Mouse (Mus musculus): ENCODE measurements around the gene Lrrc26. TPM values are rescaled to one million over a fixed set of nuclear protein-coding genes. Genes with fewer than 3 reads are reported as not detected.

Gene Lrrc26
- total RNA-seq, 2 experiments from 2014 or later: not detected

- DNase-seq (ENCODE audit: low spot score in 2 of 2): no peak
Measured at GRCm38 (mm10) chr2:25293706-25294105, 4.0 kb downstream of the Lrrc26 start.

DNA sequence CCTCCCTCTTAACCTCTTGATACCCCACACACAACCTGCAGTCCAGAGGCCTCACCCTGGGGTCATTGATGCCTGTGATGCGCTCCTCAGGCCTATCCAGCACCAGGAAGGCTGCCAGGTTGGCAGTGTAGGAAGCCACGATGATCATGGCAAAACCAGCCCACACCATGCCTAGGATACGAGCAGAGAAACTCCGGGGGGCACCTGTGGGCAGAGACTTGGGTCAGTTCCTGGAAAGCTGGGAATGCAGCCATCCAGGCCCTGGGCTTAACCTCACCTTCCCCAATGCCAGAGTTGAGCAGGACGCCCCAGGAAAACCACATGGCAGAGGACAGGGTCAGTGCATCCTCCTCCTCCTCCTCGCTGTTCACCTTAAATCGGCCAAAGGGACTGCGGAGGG is 7.4 kb downstream of the Lrrc26 start:
- DNase-seq (ENCODE audit: low spot score in 2 of 2): no peak

DNA sequence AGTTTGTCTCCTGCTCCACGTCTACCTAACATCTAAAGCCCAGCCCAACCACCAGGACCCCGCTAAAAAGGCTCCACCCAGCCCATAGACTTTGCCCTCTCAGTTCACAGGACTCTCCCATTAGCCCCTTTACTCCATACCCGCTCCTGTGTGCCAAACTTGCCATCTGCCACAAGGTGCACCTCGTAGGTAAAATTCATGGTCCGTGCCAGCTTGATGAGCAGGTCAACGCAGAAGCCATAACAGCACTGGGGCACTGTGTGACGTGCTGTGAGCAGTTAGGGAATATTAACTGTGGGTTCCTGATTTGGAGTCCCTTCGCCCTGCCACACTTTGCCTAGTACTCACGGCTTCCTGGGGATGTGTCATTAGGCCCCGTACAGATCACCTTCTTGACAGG is 8.3 kb downstream of the Lrrc26 start:
- DNase-seq (ENCODE audit: low spot score in 2 of 2): no peak

GRCm38 (mm10) chr2:25303452-25303851 is 13.7 kb downstream of the Lrrc26 start:
- DNase-seq (ENCODE audit: low spot score in 2 of 2): no peak

DNA sequence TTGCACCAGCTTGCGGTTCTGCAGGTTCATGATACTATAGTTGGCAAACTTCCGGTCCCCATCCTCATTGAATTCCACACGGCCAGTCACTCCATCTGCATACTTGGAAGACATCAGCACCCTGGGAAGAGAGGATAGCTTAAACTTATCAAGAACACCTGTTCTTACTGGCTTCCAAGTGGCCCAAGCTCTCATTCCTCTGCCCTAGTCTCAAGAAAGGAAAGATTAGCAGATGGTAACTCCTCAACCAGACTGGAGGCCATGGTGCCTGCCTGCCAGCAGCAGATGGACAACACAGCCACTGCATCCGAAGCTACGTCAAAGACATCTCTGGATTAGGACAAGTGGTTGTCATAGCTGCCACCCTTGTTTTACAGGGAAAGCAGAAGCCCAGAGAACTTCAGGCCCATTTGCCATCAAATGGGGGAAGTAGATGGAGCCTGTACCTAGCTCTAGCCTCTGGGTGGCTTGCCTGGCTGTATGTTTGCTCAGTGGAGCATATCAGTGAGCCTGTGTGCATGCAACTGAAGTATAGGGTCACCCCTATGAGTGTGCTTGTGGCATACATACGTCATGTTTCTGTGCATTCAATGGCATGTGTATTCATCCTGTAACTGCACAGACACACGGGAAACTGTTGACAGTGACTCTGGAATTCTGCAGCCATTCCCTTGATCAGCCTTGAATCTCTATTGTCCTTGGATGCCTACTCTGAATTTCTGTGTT is 14.4 kb downstream of the Lrrc26 start:
- DNase-seq (ENCODE audit: low spot score in 2 of 2): no peak

DNA sequence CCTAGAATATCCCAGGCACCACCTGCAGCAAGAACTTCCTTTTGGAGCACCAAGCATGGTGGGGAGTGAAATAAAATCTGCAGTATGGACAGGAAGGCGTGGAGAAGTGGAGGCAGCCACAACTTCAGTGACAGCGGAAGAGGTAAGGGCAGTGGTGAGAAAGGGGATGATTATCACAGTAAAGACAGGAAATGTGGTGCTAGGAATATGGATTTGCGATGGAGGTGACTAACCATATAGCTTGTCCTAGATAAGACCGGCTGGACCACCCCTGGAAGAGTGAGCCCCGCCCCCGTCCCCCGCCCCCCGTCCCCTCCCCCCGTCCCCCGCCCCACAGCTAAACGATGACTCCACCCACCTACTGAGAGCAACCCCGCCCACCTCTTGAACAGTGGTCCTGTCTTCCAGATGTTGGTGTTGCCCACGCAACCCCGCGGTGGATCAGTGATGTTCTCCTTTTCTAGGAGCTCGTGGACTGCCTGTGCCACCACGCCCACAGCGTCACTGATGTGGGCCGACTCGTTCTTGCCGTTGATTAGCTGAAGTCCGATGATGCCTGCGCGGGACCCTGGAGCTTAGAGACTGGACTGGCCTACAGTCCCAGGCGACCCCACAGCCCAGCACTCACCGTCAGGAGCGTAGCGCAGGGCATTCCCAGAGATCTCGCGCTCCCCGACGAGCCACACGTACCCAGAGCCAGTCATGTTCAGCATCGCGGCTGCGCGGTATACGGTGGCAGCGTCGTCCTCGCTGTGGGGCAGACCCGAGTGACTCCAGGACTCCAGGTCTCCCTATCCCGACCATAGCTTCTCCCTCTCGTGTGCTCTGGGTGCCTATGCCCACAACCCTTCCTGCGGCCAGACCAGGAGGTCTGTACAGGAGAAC is 15.2 kb downstream of the Lrrc26 start:
- DNase-seq (ENCODE audit: low spot score in 2 of 2): no peak

DNA sequence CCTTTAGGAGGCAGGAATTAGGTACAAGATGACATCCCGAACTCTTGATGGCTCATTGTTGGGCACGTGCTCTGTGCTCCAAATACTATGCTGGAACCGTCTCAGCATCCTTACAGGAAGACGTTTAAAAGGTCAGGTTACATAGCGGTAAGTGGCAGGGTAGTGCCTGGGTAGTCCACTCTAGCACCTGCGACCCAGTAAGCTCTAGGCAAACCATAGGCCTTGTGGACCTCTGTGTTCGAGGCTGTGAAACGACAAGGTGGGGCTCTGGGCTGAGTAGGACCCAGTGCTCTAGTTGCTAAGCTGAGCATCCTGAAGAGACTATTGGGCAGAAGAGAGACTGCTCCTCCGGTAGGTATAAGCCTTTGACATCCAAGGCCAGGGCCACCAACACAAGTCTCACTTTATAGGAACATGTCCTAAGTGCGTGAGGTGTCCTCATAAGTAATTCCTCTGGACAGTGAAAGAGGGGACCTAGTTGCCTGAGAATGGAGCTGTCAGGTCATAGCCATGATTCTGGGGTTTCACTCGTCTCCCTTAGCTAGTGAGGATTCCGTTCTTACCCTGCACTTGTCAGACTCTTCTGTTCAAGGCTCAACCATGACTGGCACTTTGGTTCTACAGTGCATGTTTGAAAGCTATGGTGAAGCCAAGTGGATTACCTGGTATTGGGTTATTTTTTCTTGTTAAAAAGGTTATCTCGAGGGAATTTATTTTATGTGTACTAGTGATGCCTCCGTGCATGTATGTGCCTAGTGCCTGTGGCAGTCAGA is 16.1 kb downstream of the Lrrc26 start:
- DNase-seq (ENCODE audit: low spot score in 2 of 2): no peak

DNA sequence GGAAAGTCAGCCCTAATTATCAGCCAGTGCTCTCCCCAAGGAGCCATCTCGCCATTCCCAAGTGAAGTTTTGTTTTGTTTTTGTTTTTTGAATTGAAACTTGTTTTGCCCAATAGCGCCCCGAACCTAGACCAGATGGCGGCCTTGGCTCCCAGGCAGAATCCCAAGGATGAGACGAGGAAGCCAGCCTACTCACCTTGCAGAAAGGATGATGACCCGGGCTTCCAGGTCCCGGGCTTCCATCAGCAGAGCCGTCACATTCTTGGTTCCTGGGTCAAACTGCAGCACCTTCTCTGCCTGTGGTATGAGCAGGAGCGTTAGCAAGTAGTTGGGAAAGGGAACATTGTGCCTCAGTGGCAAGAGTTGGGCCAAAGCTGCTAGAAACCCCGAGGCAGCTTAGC is 20.5 kb downstream of the Lrrc26 start:
- DNase-seq (ENCODE audit: low spot score in 2 of 2): no peak

DNA sequence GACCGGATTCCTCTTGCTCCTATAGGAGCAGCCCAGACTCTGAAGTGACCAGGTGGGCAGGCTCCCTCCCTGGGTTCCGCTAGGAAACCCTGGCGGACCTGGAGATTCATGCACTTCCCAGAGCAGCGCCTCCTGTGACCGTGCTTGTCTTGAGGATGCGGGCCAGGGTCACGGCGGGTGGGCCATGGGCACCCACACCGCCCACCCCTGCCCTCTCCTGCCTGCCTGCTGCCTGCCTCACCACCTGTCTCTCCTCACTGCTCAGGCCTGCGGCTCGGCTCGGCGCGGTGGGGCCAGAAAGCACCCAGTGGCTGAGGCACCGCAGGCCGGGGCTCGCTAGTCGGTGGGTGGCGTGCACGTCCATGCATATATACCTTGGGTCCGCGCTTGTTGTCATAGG is 21.3 kb downstream of the Lrrc26 start:
- DNase-seq (ENCODE audit: low spot score in 2 of 2): no peak

GRCm38 (mm10) chr2:25311491-25311891 is 21.8 kb downstream of the Lrrc26 start:
- DNase-seq (ENCODE audit: low spot score in 2 of 2): no peak

DNA sequence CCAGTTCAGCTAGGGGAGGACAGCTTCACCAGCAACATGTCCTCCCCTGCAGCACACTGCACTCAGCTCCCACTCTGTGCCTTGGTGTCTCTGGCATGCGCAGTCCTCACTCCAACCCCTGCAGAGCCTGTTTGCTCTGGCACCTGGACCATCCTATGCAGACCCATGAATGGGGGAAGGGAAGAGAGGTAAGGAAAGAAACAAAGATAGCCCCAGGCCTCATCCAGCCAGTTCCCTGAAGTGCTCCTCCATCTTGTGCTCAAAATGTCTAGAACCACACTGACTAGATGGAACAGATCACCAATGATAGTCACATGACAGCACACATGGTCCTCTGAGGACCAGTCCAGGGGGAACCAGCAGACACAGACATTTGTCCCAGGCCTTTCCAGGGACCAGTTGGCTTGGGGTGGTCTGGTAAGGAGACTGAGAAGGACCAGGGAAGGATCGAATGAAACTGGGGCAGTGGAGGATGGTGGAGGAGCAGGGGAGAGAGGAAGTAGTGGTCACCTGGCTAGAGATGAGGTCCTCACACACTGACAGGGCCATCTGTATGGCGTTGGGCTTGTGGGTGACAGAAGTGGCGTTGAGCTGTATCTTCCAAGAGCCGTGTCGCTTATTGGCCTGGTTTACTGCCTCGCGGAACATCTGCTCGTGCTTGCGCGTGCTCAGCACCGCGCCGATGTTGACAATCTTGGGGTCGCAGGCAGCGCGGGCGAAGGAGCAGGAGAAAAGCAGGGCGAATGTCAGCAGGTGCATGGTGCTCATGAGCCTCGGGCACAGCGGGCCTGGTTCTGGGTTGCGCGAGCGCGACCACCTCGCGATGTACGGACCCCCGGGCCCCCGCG is 28.6 kb downstream of the Lrrc26 start:
- no peak for DNase-seq (ENCODE audit: low spot score in 2 of 2)

DNA sequence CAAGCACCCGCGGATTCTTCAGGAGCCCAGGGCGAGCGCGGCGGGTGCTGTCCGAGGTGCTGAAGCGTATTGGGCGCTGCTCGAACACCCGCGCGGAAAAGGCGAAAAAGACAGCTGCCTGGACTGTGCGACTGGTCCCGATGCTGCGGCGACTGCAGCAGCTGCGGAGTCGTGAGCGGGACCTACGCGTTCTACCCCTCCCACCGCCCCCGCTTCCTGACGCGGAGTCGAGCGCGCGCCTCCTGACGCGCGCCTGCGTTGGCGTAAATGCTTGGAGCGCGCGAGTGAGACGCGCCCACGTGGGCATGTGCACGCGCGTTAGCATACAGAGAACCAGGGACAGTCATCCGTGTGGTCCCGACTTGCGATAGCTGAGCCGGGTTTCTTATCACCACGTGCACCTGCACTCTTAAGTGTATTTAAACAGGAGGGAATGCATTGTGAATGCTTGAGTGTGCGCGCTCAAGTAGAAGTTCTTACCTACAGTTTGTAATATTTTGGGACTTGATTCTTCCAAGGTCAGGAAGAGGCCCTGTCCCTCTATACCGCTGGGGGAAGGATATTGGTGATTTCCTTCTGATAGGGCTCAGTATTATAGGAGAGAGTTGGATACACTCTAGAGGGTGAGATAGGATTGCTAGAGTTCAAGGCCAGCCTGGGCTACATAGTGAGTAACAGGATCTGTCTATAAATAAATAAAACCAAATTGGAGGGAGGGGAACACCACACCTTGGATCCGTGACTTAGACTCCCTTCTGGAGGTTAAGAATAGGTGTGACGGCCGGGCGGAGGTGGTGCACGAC is 29.5 kb downstream of the Lrrc26 start, which contains the start of gene Grin1:
Gene Grin1 (minus strand): TSS at position 217 of the 803 bp plus-strand sequence.
- DNase-seq (ENCODE audit: low spot score in 2 of 2): peak; percentile 47 to 78

DNA sequence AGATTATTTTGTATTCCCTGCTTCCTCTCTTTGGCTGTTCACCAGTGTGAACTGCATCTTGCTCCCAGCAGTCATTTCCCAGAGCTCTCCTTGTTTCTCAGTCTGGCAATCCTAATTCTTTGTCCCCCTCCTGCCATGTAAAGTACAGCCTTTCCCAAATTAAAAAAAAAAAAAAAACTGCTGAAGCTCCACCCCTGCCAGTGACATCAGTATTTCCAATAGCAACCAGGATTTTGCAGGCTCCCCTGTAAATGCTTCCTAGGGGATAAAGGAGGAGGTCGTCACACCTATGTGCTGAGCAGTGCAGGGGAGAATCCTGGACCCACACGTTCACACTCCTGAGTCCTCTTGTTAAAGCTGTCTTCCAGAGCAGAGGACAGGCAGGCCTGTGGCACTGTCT is 30.4 kb downstream of the Lrrc26 start:
- DNase-seq (ENCODE audit: low spot score in 2 of 2): no peak

DNA sequence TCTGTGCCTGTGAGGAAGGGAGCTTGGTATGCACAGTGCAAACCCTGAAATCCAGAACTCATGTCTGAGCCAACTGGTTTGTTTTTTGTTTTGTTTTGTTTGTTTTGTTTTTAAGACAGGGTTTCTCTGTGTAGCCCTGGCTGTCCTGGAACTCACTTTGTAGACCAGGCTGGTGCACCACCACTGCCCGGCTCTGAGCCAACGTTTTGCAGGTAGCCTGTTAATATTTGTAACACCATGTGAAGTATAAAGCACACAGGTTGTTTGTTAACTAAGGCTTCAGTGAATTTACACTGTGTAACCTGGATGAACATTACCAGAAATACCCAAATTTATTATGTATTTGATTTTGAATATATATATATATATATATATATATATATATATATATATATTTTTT is 36.3 kb downstream of the Lrrc26 start:
- no peak for DNase-seq (ENCODE audit: low spot score in 2 of 2)

GRCm38 (mm10) chr2:25328440-25328839 is 38.7 kb downstream of the Lrrc26 start:
- no peak for DNase-seq (ENCODE audit: low spot score in 2 of 2)

GRCm38 (mm10) chr2:25331470-25331869 is 41.8 kb downstream of the Lrrc26 start:
- DNase-seq (ENCODE audit: low spot score in 2 of 2): no peak

DNA sequence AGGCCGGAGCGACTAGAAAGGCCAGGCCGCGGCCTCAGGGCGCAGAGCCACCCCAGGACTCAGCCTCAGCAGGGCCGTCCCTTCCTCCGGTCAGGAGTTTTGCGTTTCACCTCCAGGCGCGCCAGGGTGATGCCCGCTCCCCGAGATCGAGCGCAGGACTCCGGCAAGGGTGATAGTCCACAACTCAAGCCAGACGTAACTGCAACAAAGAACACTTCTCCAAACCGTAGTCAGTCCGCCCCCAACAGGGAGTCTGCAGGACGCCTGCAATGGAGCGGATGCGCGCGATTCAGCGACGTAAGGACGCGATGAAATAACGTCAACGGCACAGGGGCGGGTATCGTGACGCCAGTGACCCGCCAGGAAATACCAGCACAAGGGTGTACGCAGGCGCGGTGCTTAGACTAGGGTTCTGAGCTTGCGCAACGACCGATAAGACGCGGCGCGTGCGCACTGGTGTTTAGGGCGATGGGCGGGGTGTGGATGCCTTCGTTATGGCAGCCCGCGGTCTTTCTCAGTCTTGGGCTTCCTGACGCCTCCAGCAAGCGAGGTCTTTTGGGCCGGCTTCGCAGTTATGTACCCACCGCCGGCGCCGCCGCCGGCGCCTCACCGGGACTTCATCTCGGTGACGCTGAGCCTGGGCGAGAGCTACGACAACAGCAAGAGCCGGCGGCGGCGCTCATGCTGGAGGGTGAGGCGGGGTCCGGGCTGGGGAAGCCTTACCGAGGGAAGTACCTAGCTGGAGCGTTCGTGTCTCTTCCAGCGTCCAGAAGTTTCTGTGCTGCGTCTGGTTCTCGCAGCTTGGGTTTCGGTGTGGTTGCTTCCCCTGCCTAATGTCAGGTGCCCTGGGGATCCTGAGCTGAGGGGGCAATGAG is 42.8 kb downstream of the Lrrc26 start, which contains the start of gene Man1b1:
Gene Man1b1 (plus strand): TSS at position 53 of the 875 bp plus-strand sequence.
- peak; percentile 97 to 100 for DNase-seq (ENCODE audit: low spot score in 2 of 2)

DNA sequence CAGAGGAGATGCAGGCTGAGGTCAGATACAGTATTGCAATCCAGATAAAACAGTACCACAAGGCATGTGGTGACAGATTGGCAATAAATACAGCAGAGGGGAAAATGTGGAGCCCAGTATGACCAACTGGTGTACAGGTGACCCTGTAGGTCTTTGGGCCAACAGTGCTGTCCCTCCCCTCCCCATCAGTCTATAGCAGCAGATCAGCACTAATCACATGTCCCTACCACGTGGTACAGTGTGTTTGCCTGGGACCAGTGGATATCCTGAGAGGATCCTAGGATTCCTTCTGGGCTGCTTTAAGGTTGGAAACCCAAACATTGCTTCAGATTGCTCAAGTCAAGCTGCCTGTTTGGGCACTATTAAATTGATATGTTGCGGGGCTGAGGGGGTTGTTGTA is 43.9 kb downstream of the Lrrc26 start:
- DNase-seq (ENCODE audit: low spot score in 2 of 2): no peak

- no peak for DNase-seq (ENCODE audit: low spot score in 2 of 2)
Measured at GRCm38 (mm10) chr2:25338303-25338702, 48.6 kb downstream of the Lrrc26 start.

All from gastrocnemius, postnatal 4 days (tissue).